Mouse (Mus musculus) lung, adult 2 months (tissue): Measurements from ENCODE around the gene Dnajb12. TPM values are rescaled to one million over a fixed set of nuclear protein-coding genes. Genes with fewer than 3 reads are reported as not detected.
A peak's percentile ranks its signal among the peaks of the same experiment; 100 is the strongest.

Experiments
- DNase-seq: peaks from one replicate; pipeline ENCODE4 v3.0.0; 2022
- H3K4me1 ChIP-seq: fragments of 200-500 bp; 2 replicates; pipeline ENCODE4 v1.6.1; 2011; ENCODE audit warnings: low read length; ENCODE audit not compliant: control insufficient read depth, insufficient read depth
- H3K4me3 ChIP-seq: fragments of 200-500 bp; replicated peaks from 2 replicates; pipeline ENCODE3; 2011; ENCODE audit warnings: low read depth, mild to moderate bottlenecking, control low read depth, low read length; ENCODE audit errors: extremely low read depth
- CTCF ChIP-seq: fragments of 200-500 bp; IDR thresholded peaks from 2 replicates; pipeline ENCODE4 v1.5.1; 2011; ENCODE audit warnings: mild to moderate bottlenecking, low read length, control low read depth; ENCODE audit not compliant: insufficient read depth
- POLR2A ChIP-seq: fragments of 200-500 bp; IDR thresholded peaks from 2 replicates; pipeline ENCODE4 v1.6.1; 2011; ENCODE audit warnings: low read depth, mild to moderate bottlenecking, control low read depth, low read length, borderline replicate concordance; ENCODE audit errors: extremely low read depth
- WGBS: fragments of 180-500 bp; shearing (Covaris S2); methylation state at CpG from one replicate; pipeline ENCODE4 v1.1.7; 2018; 5-methylcytosine and 5-hydroxymethylcytosine counted together
- polyA plus RNA-seq: library from polyadenylated mRNA; depleted of rRNA; stranded (reverse); fragments of >200 nt; gene quantifications from 2 replicates; pipeline ENCODE4 v1.2.3, GENCODE M21; 2012

Dnajb12 gene
- polyA plus RNA-seq, 1 experiment: 57.2 TPM

DNA sequence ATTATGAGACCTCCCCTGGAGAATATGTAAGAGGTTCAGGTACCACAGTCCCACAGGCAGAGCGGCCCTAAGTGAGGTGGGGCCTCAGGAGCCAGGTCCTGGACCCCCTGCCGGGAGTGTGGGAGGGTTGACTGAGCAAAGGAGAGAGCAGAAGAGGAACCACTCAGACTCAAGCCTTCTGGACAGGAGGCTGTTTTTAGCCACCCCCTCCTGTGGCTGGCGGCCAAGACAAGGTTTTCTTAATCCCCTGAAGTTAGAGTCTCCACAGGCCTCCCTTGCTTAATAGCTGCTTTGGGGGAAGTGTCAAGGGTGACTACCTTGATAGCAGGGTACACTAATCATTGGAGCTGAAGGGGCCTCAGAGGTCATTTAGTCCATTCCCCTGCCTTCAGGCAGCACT, 44.9 kb downstream of the Dnajb12 start:
- Histone ChIP-seq H3K4me1 (peaks cover 5% of the 10 kb centered on the region), H3K4me3 (no peak overlapping the region)
- no peak for DNase-seq
- WGBS: 55% methylated on average over 3 of the region's 3 CpGs
- TF ChIP-seq POLR2A (no peak), CTCF (no peak)

DNA sequence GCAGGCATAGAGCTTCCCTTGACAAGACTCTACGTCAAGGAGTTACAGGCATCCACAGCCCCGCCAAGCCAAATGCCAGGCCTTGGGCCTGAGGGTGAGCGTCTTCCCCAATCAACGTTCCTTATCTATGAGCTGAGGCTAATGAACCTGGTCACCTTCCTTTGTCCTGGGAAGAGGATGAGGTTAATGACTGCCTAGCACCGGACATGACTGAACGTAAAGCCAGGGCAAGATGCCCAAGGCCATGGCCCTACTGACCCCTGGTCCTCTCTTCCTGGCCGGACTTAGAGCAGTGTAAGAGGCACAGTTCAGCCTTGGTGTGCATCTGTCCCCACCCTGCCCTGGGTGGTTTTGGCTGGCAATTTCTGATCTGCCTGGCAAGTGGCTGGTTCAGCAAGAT, 49.8 kb downstream of the Dnajb12 start:
- 80% methylated on average over 7 of the region's 7 CpGs for WGBS
- no peak overlapping the region for H3K4me3 ChIP-seq

DNA sequence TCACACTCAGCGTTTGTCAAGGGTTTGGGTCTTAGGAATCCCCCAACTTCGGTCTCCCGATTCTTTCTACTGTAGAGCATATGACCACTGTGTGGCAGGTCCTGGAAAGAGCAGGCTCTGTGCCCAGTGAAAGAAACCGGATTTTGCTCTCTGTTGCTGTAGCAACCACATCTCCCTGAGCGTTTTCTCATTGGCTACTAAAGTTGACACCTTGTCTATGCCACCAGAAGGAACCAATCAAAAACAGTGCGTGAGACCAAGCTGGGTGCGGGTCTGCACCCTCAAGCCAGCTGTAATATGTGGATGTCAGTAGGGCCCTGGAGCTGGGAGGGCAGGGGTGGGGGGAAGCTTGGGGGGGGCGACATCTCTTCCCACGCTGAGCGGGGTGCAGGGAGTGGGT, 51.6 kb downstream of the Dnajb12 start:
- TF ChIP-seq POLR2A (no peak), CTCF (no peak)
- H3K4me1 ChIP-seq: peaks cover 8% of the 10 kb centered on the region
- DNase-seq: no peak
- no peak overlapping the region for H3K4me3 ChIP-seq
- 46% methylated on average over 10 of the region's 10 CpGs for WGBS

More for the DNA sequence above, 49.8 kb downstream of the Dnajb12 start:
- no peak for DNase-seq
- no peak for TF ChIP-seq CTCF
- TF ChIP-seq POLR2A: no peak
- peaks cover 8% of the 10 kb centered on the region for H3K4me1 ChIP-seq

DNA sequence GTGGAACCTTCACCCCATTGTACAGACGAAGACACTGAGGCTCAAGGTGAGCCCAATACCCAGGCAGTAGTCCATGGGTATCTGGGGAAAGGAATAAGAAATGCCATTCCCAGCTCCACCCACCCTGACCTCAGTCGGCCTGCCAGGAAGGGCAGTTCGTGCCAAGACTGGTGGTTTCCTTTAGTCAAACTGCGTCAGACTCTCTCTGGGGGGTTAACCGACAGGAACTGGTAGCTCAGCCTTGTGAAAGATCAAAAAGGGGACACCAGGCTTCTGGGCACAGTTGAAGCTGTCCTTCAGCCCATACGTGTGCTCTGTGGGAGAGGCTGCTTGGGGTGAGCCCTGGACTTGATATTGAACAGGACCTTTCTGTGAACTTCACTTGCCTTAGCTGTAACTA, 53.2 kb downstream of the Dnajb12 start:
- no peak for DNase-seq
- 37% methylated on average over 6 of the region's 6 CpGs for WGBS
- TF ChIP-seq POLR2A: no peak

DNA sequence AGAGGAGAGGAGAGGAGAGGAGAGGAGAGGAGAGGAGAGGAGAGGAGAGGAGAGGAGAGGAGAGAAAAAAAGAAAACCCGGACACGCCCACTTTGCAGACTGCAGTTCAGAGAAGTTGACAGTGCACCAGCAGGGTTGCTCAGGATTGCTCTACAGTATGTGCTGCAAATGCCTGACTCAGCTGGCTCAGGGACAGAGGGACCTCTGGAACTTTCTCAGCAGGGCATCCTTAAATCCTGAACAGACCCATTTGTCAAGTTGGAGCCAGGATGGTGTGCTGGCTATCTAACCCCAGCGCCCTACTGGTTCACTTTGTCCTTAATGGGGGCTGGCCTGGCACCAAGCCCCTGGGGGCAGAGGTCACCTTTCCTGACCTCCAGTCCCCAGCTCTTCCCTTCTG, 54.7 kb downstream of the Dnajb12 start:
- Histone ChIP-seq H3K4me1 (peaks cover 8% of the 10 kb centered on the region), H3K4me3 (no peak overlapping the region)
- TF ChIP-seq CTCF (no peak), POLR2A (no peak)
- 78% methylated on average over 3 of the region's 3 CpGs for WGBS
- DNase-seq: no peak

More for the DNA sequence above, 53.2 kb downstream of the Dnajb12 start:
- Histone ChIP-seq H3K4me3 (no peak overlapping the region), H3K4me1 (peaks cover 8% of the 10 kb centered on the region)

DNA sequence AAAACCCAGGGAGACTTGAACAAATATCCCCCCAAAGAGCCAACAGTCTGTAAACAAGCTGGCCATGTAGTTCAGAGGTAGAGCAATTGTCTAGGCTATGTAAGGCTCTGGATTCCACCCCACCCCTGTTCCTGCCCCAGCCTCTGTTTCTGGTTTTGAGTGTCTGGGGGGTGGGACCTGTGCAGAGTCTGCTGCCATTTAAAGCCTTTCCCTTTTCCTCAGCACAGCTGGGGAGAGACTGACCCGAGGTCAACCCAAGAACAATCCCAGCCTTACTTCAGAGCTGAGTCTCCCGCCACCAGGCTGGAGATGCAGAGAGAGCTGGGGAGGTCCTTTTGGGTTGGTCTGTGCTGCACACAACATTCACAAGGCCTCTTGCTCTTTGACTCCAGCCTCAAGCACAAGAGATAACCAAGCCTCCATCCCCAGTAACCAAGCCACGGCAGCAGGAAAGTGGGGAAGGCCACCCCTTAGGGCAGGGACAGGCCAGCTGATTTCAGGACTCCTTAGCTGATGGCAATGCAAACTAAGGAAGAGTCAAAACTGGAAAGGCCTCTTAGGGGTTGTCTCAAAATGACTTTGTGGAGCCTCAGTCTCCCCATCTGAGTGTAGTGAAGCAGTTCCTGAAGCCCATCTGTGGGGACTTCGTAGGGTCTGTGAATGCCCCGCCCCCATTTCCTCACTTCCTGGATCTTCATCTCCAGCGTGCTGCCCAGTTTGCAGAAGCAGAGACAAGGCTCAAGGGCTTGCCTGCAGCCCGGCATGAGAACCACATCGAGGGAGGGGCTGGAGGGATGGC, 56.9 kb downstream of the Dnajb12 start:
- TF ChIP-seq POLR2A: no peak
- no peak for TF ChIP-seq CTCF
- 42% methylated on average over 8 of the region's 8 CpGs for WGBS
- H3K4me1 ChIP-seq: peaks cover 8% of the 10 kb centered on the region
- no peak for DNase-seq
- no peak overlapping the region for H3K4me3 ChIP-seq

DNA sequence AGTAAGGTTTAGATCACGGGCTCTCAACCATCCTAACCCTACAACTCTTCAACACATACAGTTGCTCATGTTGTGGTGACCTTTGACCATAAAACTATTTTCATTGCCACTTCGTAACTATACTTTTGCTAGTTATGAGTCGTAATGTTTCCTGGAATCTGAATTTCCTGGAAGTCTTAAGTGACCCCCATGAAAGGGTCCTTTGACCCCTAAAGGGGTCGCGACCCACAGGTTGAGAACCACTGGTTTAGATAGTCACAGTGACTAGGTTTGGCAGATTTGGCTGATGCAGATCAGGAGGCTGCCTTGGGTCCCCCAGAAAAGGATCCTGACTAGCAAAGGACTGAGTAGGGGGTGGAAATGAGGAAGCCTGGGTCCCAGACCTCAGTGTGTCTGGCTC, 59.3 kb downstream of the Dnajb12 start:
- H3K4me3 ChIP-seq: no peak overlapping the region
- TF ChIP-seq POLR2A: no peak
- TF ChIP-seq CTCF: no peak
- DNase-seq: no peak
- H3K4me1 ChIP-seq: peaks cover 8% of the 10 kb centered on the region; the same call in 1 of the 2 replicates
- 88% methylated on average over 5 of the region's 5 CpGs for WGBS

DNA sequence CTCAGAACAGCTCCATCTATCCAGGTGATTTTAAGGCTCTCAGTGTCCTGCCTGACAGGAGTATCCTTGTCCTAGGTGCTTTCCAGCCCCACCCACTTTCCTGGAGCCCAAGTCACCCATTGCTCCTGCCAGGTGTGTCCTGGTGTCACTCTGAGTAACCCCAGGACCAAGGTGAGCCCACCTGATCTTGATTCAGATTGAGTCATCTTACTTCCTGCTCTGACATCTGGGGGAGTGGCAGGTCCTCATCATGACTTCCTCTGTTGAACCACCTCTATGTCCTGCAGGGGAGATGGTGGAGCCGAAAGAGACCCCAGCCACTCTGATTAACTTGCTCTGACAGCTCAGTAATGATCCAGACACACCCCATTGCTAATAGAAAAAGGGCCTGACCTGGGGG, 59.7 kb downstream of the Dnajb12 start:
- no peak for DNase-seq
- TF ChIP-seq POLR2A (no peak), CTCF (no peak)
- WGBS: 57% methylated on average over 1 of the region's 1 CpGs
- H3K4me1 ChIP-seq: peaks cover 10% of the 10 kb centered on the region; the same call in 1 of the 2 replicates
- no peak overlapping the region for H3K4me3 ChIP-seq

DNA sequence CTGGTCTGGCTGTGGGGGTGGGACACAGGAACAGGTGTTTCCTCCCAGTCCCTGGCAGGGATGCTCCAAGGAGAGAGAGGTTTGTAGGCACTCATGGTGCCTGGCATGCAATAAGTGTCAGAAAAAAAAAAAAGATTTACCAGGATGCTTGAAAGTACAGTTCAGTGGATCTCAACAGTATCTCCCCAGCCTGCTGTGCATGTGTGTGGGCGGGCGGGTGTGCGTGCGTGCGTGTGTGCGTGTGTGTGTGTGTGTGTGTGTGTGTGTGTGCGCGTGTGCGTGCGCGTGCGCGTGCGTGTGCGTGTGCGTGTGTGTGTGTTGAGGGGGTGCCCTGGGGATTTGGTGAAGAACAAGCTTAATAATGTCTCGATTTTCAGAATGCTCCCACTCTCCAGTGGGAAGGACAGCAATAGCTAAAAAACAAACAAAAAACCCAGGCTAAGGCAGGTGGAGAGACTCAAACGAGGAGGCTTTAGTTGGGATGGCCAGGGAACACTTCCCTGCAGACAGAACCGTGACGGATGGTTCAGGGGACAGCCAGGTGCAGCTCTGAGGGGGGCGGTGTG, 63.0 kb downstream of the Dnajb12 start:
- no peak for DNase-seq
- H3K4me3 ChIP-seq: peak overlapping the region; percentile 8
- no peak for TF ChIP-seq CTCF

DNA sequence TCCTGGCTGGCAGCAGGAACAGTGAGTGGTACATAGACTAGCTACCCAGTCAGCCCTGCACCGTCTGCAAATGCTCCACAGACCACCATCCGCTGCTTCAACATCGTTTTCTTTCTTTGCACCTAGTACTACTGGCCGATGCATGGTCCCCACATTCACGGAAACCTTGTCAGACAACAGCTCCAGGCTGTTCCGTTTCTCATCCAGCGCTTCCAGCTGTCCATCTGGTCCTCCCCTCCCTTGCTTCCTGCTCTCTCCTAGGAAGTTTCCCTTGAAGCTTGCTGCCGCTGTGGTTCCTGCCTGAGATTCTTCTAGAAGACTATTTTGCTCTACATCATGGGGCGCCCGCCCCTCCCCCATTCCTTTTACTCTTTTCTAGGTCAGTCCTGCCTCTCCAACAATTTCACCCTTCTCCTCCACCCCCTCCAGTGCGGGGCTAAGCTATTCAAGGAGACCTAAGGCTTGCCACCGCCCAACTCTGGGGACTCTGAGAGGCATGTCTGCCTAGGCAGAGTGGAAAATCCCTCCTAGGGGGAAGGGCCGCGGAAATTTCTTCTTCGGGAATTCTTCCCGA, 63.6 kb downstream of the Dnajb12 start:
- peak; percentile 70 for DNase-seq
- peaks cover 12% of the 10 kb centered on the region for H3K4me1 ChIP-seq
- TF ChIP-seq CTCF: no peak
- WGBS: 4% methylated on average over 16 of the region's 16 CpGs
- peak overlapping the region; percentile 8 for H3K4me3 ChIP-seq

More for the DNA sequence above, 63.0 kb downstream of the Dnajb12 start:
- 47% methylated on average over 21 of the region's 21 CpGs for WGBS
- peaks cover 10% of the 10 kb centered on the region for H3K4me1 ChIP-seq
